7 mouse cellular contexts compared by ENCODE assay signal in the genomic region with DNA sequence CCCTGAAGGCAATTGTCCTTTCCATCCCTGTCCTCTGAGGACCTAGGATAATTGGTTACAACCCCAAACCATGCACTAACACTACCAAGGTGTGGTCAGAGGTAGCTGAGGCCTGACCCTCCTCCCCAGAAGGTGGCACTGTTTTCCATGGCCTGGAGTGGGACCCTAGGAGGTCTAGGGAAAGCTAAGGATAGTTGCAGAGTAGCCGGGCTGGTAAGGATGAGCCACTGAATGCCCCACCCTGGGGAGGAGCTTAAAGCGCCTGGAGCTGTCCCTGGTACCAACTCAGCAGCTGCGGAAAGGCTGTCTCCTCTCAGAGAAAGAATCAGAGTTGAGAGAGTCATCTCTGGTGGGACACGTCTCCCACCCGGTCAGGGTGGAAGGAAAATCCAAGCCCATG. TPM values are rescaled to one million over a fixed set of nuclear protein-coding genes. Genes with fewer than 3 reads are reported as not detected.
DNase-seq lines count a peak whose midpoint lies in the region; ATAC-seq and TF ChIP-seq lines count a peak whose summit lies in the region.

No protein-coding gene starts in this region.

- no peak overlapping the region for H3K9ac ChIP-seq in lung, embryonic 14.5 days
- H3K9ac ChIP-seq in liver, embryonic 12.5 days: no peak overlapping the region

- TF ChIP-seq POLR2A in embryonic fibroblast, embryonic 13.5 days (IDR thresholded peaks at IDR 0.05; ENCODE audit: low read depth, low read length): no peak

- no peak overlapping the region for H3K4me3 ChIP-seq in lung, embryonic 14.5 days (ENCODE audit: low read depth, low read length)
- H3K4me3 ChIP-seq in embryonic fibroblast, embryonic 13.5 days (ENCODE audit: insufficient read depth, low read length): no peak overlapping the region
- H3K4me3 ChIP-seq in liver, embryonic 12.5 days: no peak overlapping the region

- H3K27me3 ChIP-seq in lung, embryonic 14.5 days (ENCODE audit: insufficient read depth, low read length): peaks cover 20% of the 10 kb centered on the region
- peaks cover 74% of the 10 kb centered on the region for H3K27me3 ChIP-seq in liver, embryonic 12.5 days (replicated peaks)

- 1% methylated on average over 5 of the region's 5 CpGs for WGBS in lung, embryonic 14.5 days
- WGBS in liver, embryonic 12.5 days (ENCODE audit: insufficient replicate concordance): 3% methylated on average over 5 of the region's 5 CpGs

- no peaks in the 10 kb centered on the region for H3K9me3 ChIP-seq in lung, embryonic 14.5 days (ENCODE audit: low read depth, low read length)
- no peaks in the 10 kb centered on the region for H3K9me3 ChIP-seq in liver, embryonic 12.5 days (replicated peaks)

- peak; percentile 51 for TF ChIP-seq CTCF in lung, embryonic 14.5 days (IDR thresholded peaks at IDR 0.05; ENCODE audit: low read depth)
- peak; percentile 15; the same call in 1 of the 2 replicates for TF ChIP-seq CTCF in embryonic fibroblast, embryonic 13.5 days (IDR thresholded peaks at IDR 0.05; ENCODE audit: borderline replicate concordance, insufficient read depth, low read length)

- no peak for ATAC-seq in lung, embryonic 14.5 days (ENCODE audit: insufficient read depth)
- 0 out of 2 replicates have a peak, but pooled peaks have one; percentile 20 for ATAC-seq in liver, embryonic 12.5 days
- no peak for ATAC-seq in inflammation-experienced regulatory T-cells, adult 6 months

- DNase-seq in lung, embryonic 14.5 days: peak; percentile 74
- no peak for DNase-seq in lung, postnatal 25 days (ENCODE audit: low spot score)
- peak; percentile 51 to 56 for DNase-seq in adrenal gland, postnatal 36 days
- DNase-seq in urinary bladder, postnatal 36 days (ENCODE audit: low spot score in 2 of 2): no peak

- no peak overlapping the region for H3K27ac ChIP-seq in lung, embryonic 14.5 days (ENCODE audit: low read depth)
- no peak overlapping the region for H3K27ac ChIP-seq in embryonic fibroblast, embryonic 13.5 days (ENCODE audit: insufficient read depth, low read length)
- no peak overlapping the region for H3K27ac ChIP-seq in liver, embryonic 12.5 days

- H3K4me2 ChIP-seq in lung, embryonic 14.5 days: no peak overlapping the region
- H3K4me2 ChIP-seq in liver, embryonic 12.5 days: no peak overlapping the region

- H3K36me3 ChIP-seq in lung, embryonic 14.5 days (ENCODE audit: insufficient read depth): no peaks in the 10 kb centered on the region
- H3K36me3 ChIP-seq in liver, embryonic 12.5 days: no peaks in the 10 kb centered on the region

- H3K4me1 ChIP-seq in lung, embryonic 14.5 days (ENCODE audit: insufficient read depth): no peaks in the 10 kb centered on the region
- H3K4me1 ChIP-seq in embryonic fibroblast, embryonic 13.5 days (ENCODE audit: control insufficient read depth, insufficient read depth, low read length): no peaks in the 10 kb centered on the region
- no peaks in the 10 kb centered on the region for H3K4me1 ChIP-seq in liver, embryonic 12.5 days

RNA-seq across cellular contexts. Expression of gene Ccdc27, which starts 28.4 kb away (rescaled TPM):
- 0.08 TPM in 1 of 2 replicates, not detected in the other for polyA plus RNA-seq in lung, embryonic 14.5 days (2014; fragmentation: Nextera tagmentation; extraction: Ambion mirVana)
- not detected for total RNA-seq in adrenal gland, postnatal 36 days (2021)
- polyA plus RNA-seq in embryonic fibroblast, embryonic 13.5 days (2011; ENCODE audit: insufficient read length, low read depth, missing spikeins): not detected in 2 replicates
- polyA plus RNA-seq in liver, embryonic 12.5 days (2016; fragmentation: Nextera tagmentation; extraction: Ambion mirVana): 0.06 and 0.13 TPM in 2 replicates
- polyA plus RNA-seq in inflammation-experienced regulatory T-cells, adult 6 months (2017; shearing (Covaris generic)): not detected

RNA-seq across cellular contexts. Expression of gene Smim1, which starts 44.9 kb away (rescaled TPM):
- polyA plus RNA-seq in lung, embryonic 14.5 days (2014; fragmentation: Nextera tagmentation; extraction: Ambion mirVana): 33.3 and 37.2 TPM in 2 replicates
- 10 to 100 TPM; 45.4 to 54.8 TPM for total RNA-seq in adrenal gland, postnatal 36 days (2021)
- 26.4 and 28.7 TPM in 2 replicates for polyA plus RNA-seq in embryonic fibroblast, embryonic 13.5 days (2011; ENCODE audit: insufficient read length, low read depth, missing spikeins)
- polyA plus RNA-seq in liver, embryonic 12.5 days (2016; fragmentation: Nextera tagmentation; extraction: Ambion mirVana): 440 and 457 TPM in 2 replicates
- polyA plus RNA-seq in inflammation-experienced regulatory T-cells, adult 6 months (2017; shearing (Covaris generic)): 1 to 10 TPM in 1 of 3 experiments, under 1 TPM in 1, not detected in 1; 0.66 to 1.3 TPM

RNA-seq across cellular contexts. Expression of gene Lrrc47, which starts 59.4 kb away (rescaled TPM):
- polyA plus RNA-seq in lung, embryonic 14.5 days (2014; fragmentation: Nextera tagmentation; extraction: Ambion mirVana): 13.2 and 13.6 TPM in 2 replicates
- 10 to 100 TPM; 55.6 to 58.5 TPM for total RNA-seq in adrenal gland, postnatal 36 days (2021)
- 40.4 and 41.8 TPM in 2 replicates for polyA plus RNA-seq in embryonic fibroblast, embryonic 13.5 days (2011; ENCODE audit: insufficient read length, low read depth, missing spikeins)
- 36.0 and 38.6 TPM in 2 replicates for polyA plus RNA-seq in liver, embryonic 12.5 days (2016; fragmentation: Nextera tagmentation; extraction: Ambion mirVana)
- 1 to 10 TPM; 4.8 to 6.2 (median 6.2) TPM for polyA plus RNA-seq in inflammation-experienced regulatory T-cells, adult 6 months (2017; shearing (Covaris generic))

Comparison
In these comparisons a context has a peak if more than half of its experiments do, and no peak if none do; other contexts are left out.
1. DNase-seq: peak in lung, embryonic 14.5 days (single experiment) and adrenal gland, postnatal 36 days (2 of 2); none in lung, postnatal 25 days (single experiment) and urinary bladder, postnatal 36 days (0 of 2).
2. RNA of gene Smim1, which starts 44.9 kb away (polyA plus RNA-seq): 440 to 457 TPM in liver, embryonic 12.5 days; 33.3 to 37.2 TPM in lung, embryonic 14.5 days, 26.4 to 28.7 TPM in embryonic fibroblast, embryonic 13.5 days and 0.66 to 1.3 TPM in inflammation-experienced regulatory T-cells, adult 6 months; every median in the first group is over 10 times any median in the second.